Mouse (Mus musculus) heart, embryonic 10.5 days (tissue): ENCODE data around the gene Chst11. TPM values are rescaled to one million over a fixed set of nuclear protein-coding genes. Genes with fewer than 3 reads are reported as not detected.

Source experiments
- DNase-seq: peaks from one replicate; pipeline ENCODE4 v3.0.0-alpha.2; 2017; ENCODE audit warnings: low spot score
- H3K27ac ChIP-seq: fragments of 300-500 bp; sonication (generic); 2 replicates; pipeline ENCODE4 v1.5.1; 2016; ENCODE audit warnings: mild to moderate bottlenecking
- H3K27me3 ChIP-seq: fragments of 300-500 bp; sonication (generic); 2 replicates; pipeline ENCODE4 v1.6.1; 2016; ENCODE audit warnings: mild to moderate bottlenecking; ENCODE audit not compliant: poor library complexity, insufficient read depth, severe bottlenecking
- H3K36me3 ChIP-seq: fragments of 300-500 bp; sonication (generic); 2 replicates; pipeline ENCODE4 v1.6.1; 2016; ENCODE audit warnings: mild to moderate bottlenecking, moderate library complexity
- H3K4me1 ChIP-seq: fragments of 300-500 bp; sonication (generic); 2 replicates; pipeline ENCODE4 v1.6.1; 2016; ENCODE audit warnings: mild to moderate bottlenecking
- H3K4me3 ChIP-seq: fragments of 300-500 bp; sonication (generic); 2 replicates; pipeline ENCODE4 v1.5.1; 2016; ENCODE audit warnings: mild to moderate bottlenecking, moderate library complexity
- H3K9me3 ChIP-seq: fragments of 300-500 bp; sonication (generic); 2 replicates; pipeline ENCODE4 v1.6.1; 2016; ENCODE audit warnings: mild to moderate bottlenecking, moderate library complexity
- WGBS: fragments of 180-500 bp; shearing (Covaris S2); methylation state at CpG from one replicate; pipeline ENCODE4 v1.1.7; 2016; 5-methylcytosine and 5-hydroxymethylcytosine counted together
- polyA plus RNA-seq: library from polyadenylated mRNA; unstranded; fragments of >200 nt; fragmentation: Nextera tagmentation; extraction: Ambion mirVana; gene quantifications from 2 replicates; pipeline ENCODE4 v1.2.1, GENCODE M21; 2016

The Chst11 gene
- polyA plus RNA-seq, 1 experiment from 2014 or later: 1.2 TPM

GRCm38 (mm10) chr10:83073119-83073518 lies 87.8 kb downstream of the Chst11 start:
- no peak overlapping the region for H3K27ac ChIP-seq
- peak; percentile 81 for DNase-seq
- H3K36me3 ChIP-seq: no peaks in the 10 kb centered on the region
- peaks cover 23% of the 10 kb centered on the region; the same call in 1 of the 2 replicates for H3K27me3 ChIP-seq
- peaks cover 55% of the 10 kb centered on the region for H3K4me1 ChIP-seq
- WGBS: 68% methylated on average over 7 of the region's 7 CpGs
- no peak overlapping the region for H3K4me3 ChIP-seq
- H3K9me3 ChIP-seq: no peaks in the 10 kb centered on the region

GRCm38 (mm10) chr10:83076816-83077215 lies 91.5 kb downstream of the Chst11 start:
- Histone ChIP-seq H3K4me3 (no peak overlapping the region), H3K4me1 (peaks cover 63% of the 10 kb centered on the region), H3K36me3 (no peaks in the 10 kb centered on the region), H3K9me3 (no peaks in the 10 kb centered on the region), H3K27me3 (peaks cover 23% of the 10 kb centered on the region; the same call in 1 of the 2 replicates), H3K27ac (no peak overlapping the region)
- WGBS: 79% methylated on average over 7 of the region's 7 CpGs
- DNase-seq: no peak

DNA sequence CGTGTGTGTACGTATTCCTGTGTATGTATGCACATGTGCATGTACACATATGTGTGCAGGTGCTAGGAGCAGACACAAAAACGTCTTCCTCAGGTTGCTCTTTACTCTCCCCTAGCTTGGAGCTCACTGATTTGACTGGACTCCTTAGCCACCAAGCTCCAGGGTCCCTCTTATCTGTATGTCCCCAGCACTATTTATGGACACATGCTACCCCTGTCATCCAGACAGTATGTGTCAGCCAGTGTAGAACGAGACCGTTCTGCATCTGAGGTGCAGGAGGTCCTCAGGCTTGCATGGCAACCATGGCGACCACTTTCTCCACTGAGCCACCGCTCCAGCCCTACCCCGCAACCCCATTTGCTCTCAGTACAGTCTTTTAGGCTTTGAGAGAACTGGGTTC lies 93.4 kb downstream of the Chst11 start:
- peaks cover 66% of the 10 kb centered on the region for H3K4me1 ChIP-seq
- peaks cover 27% of the 10 kb centered on the region for H3K27me3 ChIP-seq
- no peaks in the 10 kb centered on the region for H3K9me3 ChIP-seq
- WGBS: 62% methylated on average over 8 of the region's 8 CpGs
- H3K27ac ChIP-seq: peak overlapping the region; percentile 78; the same call in 1 of the 2 replicates
- H3K4me3 ChIP-seq: 0 out of 2 replicates have a peak overlapping the region, but pooled peaks have one; percentile 4
- no peaks in the 10 kb centered on the region for H3K36me3 ChIP-seq
- no peak for DNase-seq

DNA sequence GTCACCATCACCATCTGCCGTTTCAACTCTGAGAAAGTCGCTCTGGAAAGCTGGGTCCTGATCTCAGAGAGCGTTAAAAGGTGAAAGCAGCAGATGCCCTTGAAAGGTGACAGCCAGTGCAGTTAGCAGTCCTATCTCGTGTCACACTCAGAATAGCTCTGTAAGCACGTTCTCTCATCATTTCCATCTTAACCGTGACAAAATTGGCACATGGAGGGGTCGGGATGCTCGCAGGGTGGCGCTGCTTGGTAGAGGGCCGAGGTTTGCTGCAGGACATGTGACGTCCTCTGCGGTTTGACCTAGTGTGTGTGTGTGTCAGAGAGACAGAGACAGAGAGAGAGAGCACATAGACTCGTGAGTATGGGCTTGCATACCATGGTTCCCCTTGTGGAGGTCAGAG lies 94.5 kb downstream of the Chst11 start:
- DNase-seq: no peak
- Histone ChIP-seq H3K27me3 (peaks cover 26% of the 10 kb centered on the region), H3K4me3 (no peak overlapping the region; the same call in 1 of the 2 replicates), H3K27ac (peak overlapping the region; percentile 78), H3K36me3 (no peaks in the 10 kb centered on the region), H3K9me3 (no peaks in the 10 kb centered on the region), H3K4me1 (peaks cover 71% of the 10 kb centered on the region)
- WGBS: 42% methylated on average over 13 of the region's 13 CpGs

- H3K4me1 ChIP-seq: peaks cover 71% of the 10 kb centered on the region
Observed at GRCm38 (mm10) chr10:83080275-83080741, 95.0 kb downstream of the Chst11 start.

DNA sequence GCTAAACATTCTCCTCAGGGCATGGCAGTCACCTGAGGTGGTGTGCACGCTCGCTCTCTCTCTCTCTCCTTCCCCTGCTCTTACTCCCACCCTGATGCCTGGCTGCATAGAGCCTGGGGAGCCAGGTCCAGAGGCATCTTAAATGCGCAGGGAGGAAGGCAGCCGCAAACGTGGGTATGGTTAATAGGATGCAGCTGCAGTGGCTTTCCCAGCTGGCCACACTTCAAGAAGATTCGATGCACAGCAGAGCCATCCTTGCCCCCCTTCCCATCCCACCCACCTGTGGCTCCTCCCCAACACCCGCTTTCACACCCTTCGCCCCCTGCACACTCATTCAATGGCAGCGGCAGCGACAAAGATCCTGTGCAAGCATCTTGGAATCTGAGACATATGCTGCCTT lies 95.6 kb downstream of the Chst11 start:
- Histone ChIP-seq H3K4me1 (peaks cover 72% of the 10 kb centered on the region), H3K4me3 (no peak overlapping the region), H3K9me3 (no peaks in the 10 kb centered on the region), H3K36me3 (no peaks in the 10 kb centered on the region), H3K27ac (peak overlapping the region; percentile 78; the same call in 1 of the 2 replicates), H3K27me3 (peaks cover 15% of the 10 kb centered on the region)
- 49% methylated on average over 10 of the region's 10 CpGs for WGBS
- no peak for DNase-seq

More at GRCm38 (mm10) chr10:83080275-83080741, 95.0 kb downstream of the Chst11 start:
- H3K36me3 ChIP-seq: no peaks in the 10 kb centered on the region
- H3K9me3 ChIP-seq: no peaks in the 10 kb centered on the region
- H3K4me3 ChIP-seq: no peak overlapping the region; the same call in 1 of the 2 replicates
- DNase-seq: peak; percentile 81
- 34% methylated on average over 12 of the region's 12 CpGs for WGBS
- H3K27me3 ChIP-seq: peaks cover 21% of the 10 kb centered on the region
- peak overlapping the region; percentile 78 for H3K27ac ChIP-seq

DNA sequence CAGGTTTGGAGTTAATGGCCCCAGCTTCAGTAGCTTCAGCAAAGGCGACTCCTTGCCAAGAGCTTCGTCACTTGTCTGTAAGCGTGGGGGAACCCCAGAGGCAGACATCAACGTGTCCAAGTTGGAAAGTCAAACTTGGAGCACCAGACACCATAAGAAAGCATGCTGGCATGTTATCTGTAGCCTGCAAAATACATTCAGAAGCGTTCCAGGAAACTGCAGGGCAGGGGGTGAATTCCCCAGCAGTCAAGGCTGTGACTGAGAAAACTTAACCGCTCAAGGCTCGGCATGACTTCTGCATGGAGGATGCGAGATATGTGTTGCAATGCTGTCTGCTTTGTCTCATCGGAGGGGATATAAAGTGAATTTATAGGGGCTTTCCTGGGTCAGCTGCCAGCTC lies 98.6 kb downstream of the Chst11 start:
- WGBS: 46% methylated on average over 9 of the region's 9 CpGs
- Histone ChIP-seq H3K27me3 (peaks cover 8% of the 10 kb centered on the region), H3K4me1 (peaks cover 68% of the 10 kb centered on the region), H3K4me3 (no peak overlapping the region; the same call in 1 of the 2 replicates), H3K27ac (peak overlapping the region; percentile 38; the same call in 1 of the 2 replicates), H3K36me3 (no peaks in the 10 kb centered on the region), H3K9me3 (no peaks in the 10 kb centered on the region)
- no peak for DNase-seq

DNA sequence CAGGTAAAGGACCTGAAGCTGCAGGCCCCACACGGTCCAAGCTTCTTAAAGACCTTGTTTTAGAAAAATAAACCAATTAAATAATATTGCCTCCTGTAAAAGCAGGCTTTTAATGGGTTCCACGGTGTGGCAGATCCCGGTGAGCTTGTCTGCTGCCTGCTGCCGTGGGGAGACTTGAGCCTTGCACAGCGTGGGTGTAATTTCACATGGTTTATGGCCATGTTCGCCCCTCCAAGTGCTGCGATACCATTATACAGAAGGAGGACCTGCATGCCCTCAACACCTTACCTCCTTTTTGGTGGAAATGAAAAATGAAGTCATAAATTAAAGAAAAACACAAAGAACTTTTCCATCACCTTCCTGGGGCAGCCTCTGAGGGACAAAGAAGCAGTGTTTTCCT lies 103.0 kb downstream of the Chst11 start:
- Histone ChIP-seq H3K9me3 (no peaks in the 10 kb centered on the region), H3K4me1 (peaks cover 44% of the 10 kb centered on the region), H3K36me3 (no peaks in the 10 kb centered on the region), H3K27ac (peak overlapping the region; percentile 7; the same call in 1 of the 2 replicates), H3K4me3 (no peak overlapping the region), H3K27me3 (peaks cover 25% of the 10 kb centered on the region; the same call in 1 of the 2 replicates)
- DNase-seq: no peak
- 76% methylated on average over 7 of the region's 7 CpGs for WGBS

- 61% methylated on average over 2 of the region's 2 CpGs for WGBS
- Histone ChIP-seq H3K27me3 (peaks cover 25% of the 10 kb centered on the region; the same call in 1 of the 2 replicates), H3K9me3 (no peaks in the 10 kb centered on the region), H3K36me3 (no peaks in the 10 kb centered on the region), H3K27ac (peak overlapping the region; percentile 7; the same call in 1 of the 2 replicates), H3K4me1 (peaks cover 39% of the 10 kb centered on the region), H3K4me3 (no peak overlapping the region)
- DNase-seq: no peak
Observed at GRCm38 (mm10) chr10:83088826-83089225, 103.5 kb downstream of the Chst11 start.

- no peak overlapping the region for H3K4me3 ChIP-seq
- H3K9me3 ChIP-seq: no peaks in the 10 kb centered on the region
- peaks cover 25% of the 10 kb centered on the region; the same call in 1 of the 2 replicates for H3K27me3 ChIP-seq
- DNase-seq: no peak
- H3K36me3 ChIP-seq: no peaks in the 10 kb centered on the region
- H3K27ac ChIP-seq: no peak overlapping the region
- WGBS: 84% methylated on average over 8 of the region's 8 CpGs
- peaks cover 36% of the 10 kb centered on the region for H3K4me1 ChIP-seq
Observed at GRCm38 (mm10) chr10:83090185-83090584, 104.9 kb downstream of the Chst11 start.

DNA sequence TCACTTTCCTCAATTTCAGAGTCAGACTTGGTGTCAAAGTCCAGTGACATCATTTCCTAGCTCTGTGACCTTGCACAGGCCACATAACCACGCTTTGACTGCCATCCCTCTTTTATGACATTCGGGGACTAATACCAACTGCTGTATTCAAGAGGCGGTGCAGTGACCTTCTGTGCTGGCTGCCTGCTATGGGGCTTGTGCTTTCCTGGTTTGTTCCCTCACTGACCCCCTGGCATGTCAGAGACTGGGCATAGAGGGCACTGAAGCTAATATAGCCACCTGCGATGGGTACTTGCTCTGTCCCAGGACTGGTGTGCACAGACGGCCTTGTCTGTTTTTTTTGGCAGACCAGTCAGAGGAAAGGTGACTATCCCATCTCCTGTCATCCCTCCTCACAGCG lies 108.4 kb downstream of the Chst11 start:
- Histone ChIP-seq H3K27ac (no peak overlapping the region), H3K36me3 (no peaks in the 10 kb centered on the region), H3K9me3 (no peaks in the 10 kb centered on the region), H3K27me3 (peaks cover 34% of the 10 kb centered on the region; the same call in 1 of the 2 replicates), H3K4me1 (peaks cover 32% of the 10 kb centered on the region), H3K4me3 (no peak overlapping the region)
- 80% methylated on average over 6 of the region's 6 CpGs for WGBS
- DNase-seq: no peak

- 69% methylated on average over 10 of the region's 10 CpGs for WGBS
- no peak overlapping the region; the same call in 1 of the 2 replicates for H3K27ac ChIP-seq
- no peak for DNase-seq
- H3K27me3 ChIP-seq: peaks cover 34% of the 10 kb centered on the region; the same call in 1 of the 2 replicates
- H3K36me3 ChIP-seq: no peaks in the 10 kb centered on the region
- H3K9me3 ChIP-seq: no peaks in the 10 kb centered on the region
- no peak overlapping the region for H3K4me3 ChIP-seq
- peaks cover 26% of the 10 kb centered on the region for H3K4me1 ChIP-seq
Observed at GRCm38 (mm10) chr10:83094248-83094647, 109.0 kb downstream of the Chst11 start.

DNA sequence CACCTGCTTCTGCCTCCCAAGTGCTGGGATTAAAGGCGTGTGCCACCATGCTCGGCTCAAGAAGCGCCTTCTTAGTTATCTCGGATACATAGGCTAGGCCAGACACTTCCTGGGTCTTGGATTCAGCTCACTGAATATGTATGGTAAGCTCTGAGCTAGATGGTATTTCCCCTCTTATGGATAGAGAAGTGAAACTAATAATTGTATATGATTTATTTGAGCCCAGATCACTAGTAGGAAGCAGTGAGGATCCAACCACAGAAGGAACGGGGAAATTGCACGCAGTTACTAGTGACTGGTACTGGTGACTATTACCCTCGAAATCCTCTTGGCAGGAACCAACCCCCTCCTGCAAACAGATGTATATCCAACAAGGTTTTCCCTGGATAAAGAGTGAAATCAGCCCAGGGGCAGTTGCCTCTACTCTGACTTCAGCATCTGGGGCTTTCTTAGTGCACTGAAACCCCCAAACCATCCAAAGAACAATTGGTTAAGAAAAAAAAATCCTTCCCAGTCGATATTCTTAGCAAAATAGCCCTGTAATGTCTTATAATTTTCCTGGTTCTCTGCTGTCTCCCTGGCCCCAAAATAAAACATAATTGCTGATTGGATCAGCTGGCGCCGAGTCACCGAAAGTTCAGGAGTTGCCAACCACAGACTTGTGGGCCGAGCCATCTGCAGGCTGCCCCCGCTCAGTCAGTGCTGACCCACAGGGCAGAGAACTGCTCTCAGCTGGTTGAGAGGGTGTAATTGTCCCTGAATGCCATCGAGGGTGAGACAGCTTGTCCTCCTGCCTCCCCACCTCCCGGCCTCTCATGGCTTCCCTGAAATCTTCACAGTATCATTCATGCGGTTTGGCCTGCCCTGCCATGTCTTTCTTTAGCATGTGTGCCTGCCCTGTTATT lies 109.8 kb downstream of the Chst11 start:
- peaks cover 37% of the 10 kb centered on the region; the same call in 1 of the 2 replicates for H3K27me3 ChIP-seq
- no peaks in the 10 kb centered on the region for H3K9me3 ChIP-seq
- WGBS: 83% methylated on average over 16 of the region's 16 CpGs
- H3K4me3 ChIP-seq: no peak overlapping the region
- H3K4me1 ChIP-seq: peaks cover 26% of the 10 kb centered on the region
- H3K36me3 ChIP-seq: no peaks in the 10 kb centered on the region
- DNase-seq: no peak
- H3K27ac ChIP-seq: peak overlapping the region; percentile 29; the same call in 1 of the 2 replicates
